Mouse (Mus musculus) lung, adult 2 months (tissue): ENCODE measurements around the gene Znhit2. TPM values are rescaled to one million over a fixed set of nuclear protein-coding genes. Genes with fewer than 3 reads are reported as not detected.

Source experiments
- DNase-seq: peaks from one replicate; pipeline ENCODE4 v3.0.0; 2022
- H3K4me1 ChIP-seq: fragments of 200-500 bp; 2 replicates; pipeline ENCODE4 v1.6.1; 2011; ENCODE audit warnings: low read length; ENCODE audit not compliant: control insufficient read depth, insufficient read depth
- H3K4me3 ChIP-seq: fragments of 200-500 bp; replicated peaks from 2 replicates; pipeline ENCODE3; 2011; ENCODE audit warnings: low read depth, mild to moderate bottlenecking, control low read depth, low read length; ENCODE audit errors: extremely low read depth
- CTCF ChIP-seq: fragments of 200-500 bp; IDR thresholded peaks from 2 replicates; pipeline ENCODE4 v1.5.1; 2011; ENCODE audit warnings: mild to moderate bottlenecking, low read length, control low read depth; ENCODE audit not compliant: insufficient read depth
- POLR2A ChIP-seq: fragments of 200-500 bp; IDR thresholded peaks from 2 replicates; pipeline ENCODE4 v1.6.1; 2011; ENCODE audit warnings: low read depth, mild to moderate bottlenecking, control low read depth, low read length, borderline replicate concordance; ENCODE audit errors: extremely low read depth
- WGBS: fragments of 180-500 bp; shearing (Covaris S2); methylation state at CpG from one replicate; pipeline ENCODE4 v1.1.7; 2018; 5-methylcytosine and 5-hydroxymethylcytosine counted together
- polyA plus RNA-seq: library from polyadenylated mRNA; depleted of rRNA; stranded (reverse); fragments of >200 nt; gene quantifications from 2 replicates; pipeline ENCODE4 v1.2.3, GENCODE M21; 2012

The Znhit2 gene
- polyA plus RNA-seq, 1 experiment: 47.0 TPM

DNA sequence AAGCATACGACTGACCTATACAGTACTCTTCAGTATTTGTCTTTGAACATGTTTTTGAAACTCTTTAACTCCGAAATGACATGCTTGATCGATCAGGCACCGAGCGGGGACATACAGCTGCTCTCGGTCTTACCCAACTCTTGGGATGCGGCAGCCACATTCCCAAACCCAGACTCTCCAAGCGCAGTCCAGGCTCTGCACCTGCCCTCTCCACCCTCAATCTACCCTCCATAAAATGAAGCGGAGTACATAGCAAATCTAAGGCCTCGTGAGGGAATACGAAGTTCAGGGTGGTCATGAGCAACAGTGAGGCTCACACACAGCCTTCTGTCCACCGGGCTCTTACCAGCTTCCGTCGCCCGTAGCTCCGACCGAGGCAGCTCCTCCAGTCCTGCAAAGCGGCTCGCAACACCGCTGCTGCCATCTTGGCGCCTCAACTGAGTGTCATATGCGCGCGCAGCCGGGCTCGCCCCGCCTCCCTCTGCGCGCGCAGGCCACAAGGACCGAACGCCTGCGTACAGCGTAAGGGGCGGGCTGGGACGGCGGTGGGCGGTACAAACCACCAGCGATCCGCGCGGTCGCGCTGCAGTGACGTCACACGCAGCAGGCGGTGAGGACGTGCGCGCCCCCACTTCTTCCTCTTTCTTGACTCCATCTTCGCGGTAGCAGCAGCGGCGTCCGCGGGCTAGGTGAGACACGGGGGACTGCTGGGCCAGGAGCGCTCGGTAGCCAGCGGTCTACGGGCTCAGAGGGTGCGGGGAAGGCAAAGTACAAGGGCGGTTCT is 3.5 kb upstream of the Znhit2 start, which contains the start of the genes Mrpl49 and Fau:
TSS of gene Mrpl49 (minus strand) at position 473 of the 784 bp plus-strand sequence.
TSS of gene Fau (plus strand) at position 532 of the 784 bp plus-strand sequence.
- under 1% methylated on average over 54 of the region's 63 CpGs for WGBS
- TF ChIP-seq CTCF (no peak), POLR2A (peak; percentile 90)
- Histone ChIP-seq H3K4me1 (peaks cover 19% of the 10 kb centered on the region), H3K4me3 (peak within 1 kb of the TSS; percentile 99)
- peak; percentile 97 for DNase-seq

DNA sequence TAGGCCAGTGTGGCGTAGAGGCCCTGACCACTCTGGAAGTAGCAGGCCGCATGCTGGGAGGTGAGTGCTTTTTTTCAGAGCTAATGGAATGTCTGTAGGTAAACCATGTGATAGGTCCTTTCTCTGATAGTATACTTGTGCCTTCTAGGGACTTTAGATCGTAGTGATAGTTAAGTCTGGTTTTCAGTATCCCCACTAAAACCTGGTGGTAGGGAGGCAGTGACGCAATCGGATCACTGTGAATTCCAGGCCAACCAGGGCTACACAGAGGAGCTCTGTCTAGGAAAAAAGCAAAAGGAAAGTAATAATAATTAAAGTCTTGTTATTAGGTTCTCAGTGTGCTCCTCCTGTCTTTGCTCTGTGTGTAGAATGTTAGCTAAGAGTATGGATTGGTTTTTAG is 2.5 kb upstream of the Znhit2 start:
- peak overlapping the region; percentile 96 for H3K4me3 ChIP-seq
- WGBS: 28% methylated on average over 5 of the region's 5 CpGs
- DNase-seq: no peak
- TF ChIP-seq POLR2A: no peak
- TF ChIP-seq CTCF: no peak
- peaks cover 19% of the 10 kb centered on the region for H3K4me1 ChIP-seq

DNA sequence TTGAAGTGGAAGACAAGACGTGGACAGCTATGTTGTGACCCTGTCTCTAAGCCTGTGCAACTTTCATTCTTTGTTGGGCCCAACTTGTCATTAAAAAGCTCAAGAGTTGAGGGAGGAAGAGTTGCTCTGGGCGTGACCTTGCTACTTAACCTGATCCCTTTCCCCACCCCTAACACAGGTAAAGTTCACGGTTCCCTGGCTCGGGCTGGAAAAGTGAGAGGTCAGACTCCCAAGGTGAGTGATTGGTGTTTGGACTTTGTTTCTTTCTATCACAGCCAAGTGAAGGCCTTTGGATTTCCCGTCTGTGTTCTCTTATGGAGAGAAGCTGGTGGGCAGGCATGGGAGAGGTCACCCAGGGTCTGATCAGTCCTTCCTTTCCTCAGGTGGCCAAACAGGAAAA is 2.0 kb upstream of the Znhit2 start:
- 76% methylated on average over 5 of the region's 5 CpGs for WGBS
- Histone ChIP-seq H3K4me3 (no peak overlapping the region), H3K4me1 (peaks cover 19% of the 10 kb centered on the region)
- no peak for DNase-seq
- TF ChIP-seq CTCF: no peak
- no peak for TF ChIP-seq POLR2A

DNA sequence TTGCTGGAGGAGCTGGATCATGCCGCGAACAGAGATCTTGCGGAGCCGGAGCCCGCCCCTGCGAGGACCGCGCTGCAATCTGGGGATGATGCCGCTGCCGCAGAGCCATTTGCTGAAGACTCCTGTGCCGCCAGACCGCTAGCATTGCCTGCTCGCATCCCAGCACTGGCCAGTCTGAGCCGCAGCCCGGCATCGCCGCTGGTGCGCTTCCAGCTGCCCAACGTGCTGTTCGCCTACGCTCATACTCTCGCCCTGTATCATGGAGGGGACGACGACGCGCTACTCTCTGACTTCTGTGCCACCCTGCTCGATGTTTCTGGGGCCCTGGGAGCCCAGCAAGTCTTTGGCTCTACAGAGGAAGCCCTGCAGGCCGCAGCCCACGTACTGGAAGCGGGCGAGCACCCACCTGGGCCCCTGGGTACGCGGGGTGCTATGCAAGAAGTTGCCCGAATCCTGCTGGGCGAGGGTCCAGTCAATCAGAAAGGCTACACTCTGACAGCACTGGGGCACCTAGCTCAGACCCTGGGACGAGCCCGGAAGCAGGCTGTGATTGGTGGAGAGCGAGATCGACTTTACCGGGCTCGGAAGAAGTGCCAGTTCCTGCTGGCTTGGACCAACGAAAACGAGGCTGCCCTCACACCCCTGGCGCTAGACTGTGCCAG is 780 bp downstream of the Znhit2 start:
- TF ChIP-seq CTCF (no peak), POLR2A (peak; percentile 19; the same call in 1 of the 2 replicates)
- peak; percentile 36 for DNase-seq
- H3K4me1 ChIP-seq: peaks cover 19% of the 10 kb centered on the region
- 1% methylated on average over 44 of the region's 44 CpGs for WGBS
- peak overlapping the region; percentile 94 for H3K4me3 ChIP-seq

DNA sequence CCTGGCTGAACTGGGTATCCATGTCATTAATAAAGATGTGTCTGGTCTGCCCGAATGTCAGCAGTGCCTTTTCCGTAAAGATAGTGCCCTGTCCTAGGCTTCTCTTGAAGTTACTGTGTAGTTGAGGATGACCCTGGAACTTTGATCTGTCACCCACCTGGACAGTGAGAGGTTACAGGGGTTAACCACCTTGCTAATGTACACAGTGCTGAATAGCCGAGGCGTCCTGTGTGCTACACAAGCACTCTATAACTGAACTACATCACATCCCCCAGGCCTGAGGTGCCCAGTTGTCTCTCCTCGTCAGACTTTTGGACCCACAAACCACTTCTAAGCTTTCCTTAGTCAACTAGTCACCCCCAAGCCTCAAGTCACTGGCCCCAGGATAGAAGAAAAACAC is 1.4 kb downstream of the Znhit2 start:
- WGBS: 44% methylated on average over 5 of the region's 5 CpGs
- TF ChIP-seq POLR2A: no peak
- no peak for TF ChIP-seq CTCF
- no peak for DNase-seq
- H3K4me1 ChIP-seq: peaks cover 19% of the 10 kb centered on the region
- H3K4me3 ChIP-seq: peak overlapping the region; percentile 33

DNA sequence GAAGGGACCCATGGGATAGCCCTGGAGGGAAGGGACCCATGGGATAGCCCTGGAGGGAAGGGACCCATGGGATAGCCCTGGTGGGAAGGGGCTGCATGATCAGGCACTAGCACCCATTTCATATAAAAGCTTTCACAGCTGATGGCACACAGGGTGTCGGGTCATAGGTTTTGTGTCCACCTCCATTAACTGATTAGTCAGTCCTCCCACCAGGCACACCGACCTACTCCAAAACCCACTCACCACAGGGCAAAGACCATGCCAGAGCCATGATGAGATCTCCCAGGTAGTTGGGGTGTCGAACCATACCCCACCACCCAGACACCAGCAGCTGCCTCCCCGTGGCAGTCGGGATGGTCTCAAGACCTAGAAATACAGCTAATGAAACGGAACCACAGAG is 2.1 kb downstream of the Znhit2 start:
- H3K4me1 ChIP-seq: peaks cover 21% of the 10 kb centered on the region
- no peak for DNase-seq
- H3K4me3 ChIP-seq: no peak overlapping the region
- 93% methylated on average over 6 of the region's 6 CpGs for WGBS
- TF ChIP-seq CTCF (no peak), POLR2A (no peak)

DNA sequence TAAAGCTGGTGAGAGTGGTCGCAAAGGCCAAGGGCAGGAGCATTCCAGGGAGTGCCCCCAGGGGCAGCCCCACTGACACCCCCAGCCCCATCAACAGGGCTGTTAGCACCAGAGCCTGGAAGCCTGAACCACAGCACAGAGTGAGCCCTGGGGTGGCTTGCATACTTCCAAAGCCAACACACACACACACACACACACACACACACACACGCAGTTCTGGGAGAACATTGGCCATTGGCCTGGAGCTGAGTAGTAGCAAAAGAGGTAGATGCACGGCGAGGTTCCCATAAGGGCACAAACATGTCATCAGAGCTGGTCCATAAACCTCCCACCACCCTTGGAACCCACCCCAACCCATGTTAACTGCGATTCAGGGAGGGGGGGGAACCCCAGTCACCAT is 5.6 kb downstream of the Znhit2 start:
- Histone ChIP-seq H3K4me3 (no peak overlapping the region), H3K4me1 (peaks cover 17% of the 10 kb centered on the region)
- TF ChIP-seq CTCF (no peak), POLR2A (no peak)
- 39% methylated on average over 5 of the region's 5 CpGs for WGBS
- no peak for DNase-seq

DNA sequence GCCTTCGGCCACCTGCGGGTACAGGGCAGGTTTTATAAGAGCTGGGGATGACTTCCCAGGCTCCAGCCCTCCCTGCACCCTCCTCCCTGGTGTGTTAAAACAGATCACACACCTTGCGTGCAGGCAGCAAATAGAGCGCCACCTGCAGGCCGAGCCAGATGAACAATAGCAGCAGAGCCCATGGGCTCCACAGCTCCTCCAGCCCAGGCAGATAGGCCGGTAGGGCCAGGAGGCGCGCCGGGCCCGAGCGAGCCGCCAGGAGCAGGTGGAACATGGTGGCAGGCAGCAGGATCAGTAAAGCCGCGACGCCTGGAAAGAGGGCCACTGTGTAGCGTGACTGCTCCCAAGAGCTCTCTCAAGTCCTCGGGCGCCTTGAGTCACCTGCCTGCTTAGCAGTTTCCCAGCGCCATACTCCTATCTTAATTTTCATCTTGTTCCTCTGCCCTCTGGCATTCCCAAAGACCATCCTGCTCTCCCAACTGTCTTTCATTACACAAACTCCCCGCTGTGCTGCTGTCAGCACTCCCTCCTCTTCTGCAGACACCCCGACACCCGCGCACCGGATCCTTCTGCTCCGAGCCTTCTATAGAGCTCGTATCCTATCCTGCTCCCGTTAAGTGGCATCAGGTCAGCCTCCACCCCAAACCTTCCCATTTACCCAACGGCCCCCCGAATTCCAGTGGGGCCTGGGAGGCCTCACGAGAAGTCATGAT is 6.2 kb downstream of the Znhit2 start:
- peaks cover 12% of the 10 kb centered on the region for H3K4me1 ChIP-seq
- WGBS: under 1% methylated on average over 30 of the region's 30 CpGs
- H3K4me3 ChIP-seq: peak overlapping the region; percentile 11
- peak; percentile 77 for DNase-seq
- TF ChIP-seq POLR2A: peak; percentile 10; the same call in 1 of the 2 replicates
- TF ChIP-seq CTCF: peak; percentile 80

DNA sequence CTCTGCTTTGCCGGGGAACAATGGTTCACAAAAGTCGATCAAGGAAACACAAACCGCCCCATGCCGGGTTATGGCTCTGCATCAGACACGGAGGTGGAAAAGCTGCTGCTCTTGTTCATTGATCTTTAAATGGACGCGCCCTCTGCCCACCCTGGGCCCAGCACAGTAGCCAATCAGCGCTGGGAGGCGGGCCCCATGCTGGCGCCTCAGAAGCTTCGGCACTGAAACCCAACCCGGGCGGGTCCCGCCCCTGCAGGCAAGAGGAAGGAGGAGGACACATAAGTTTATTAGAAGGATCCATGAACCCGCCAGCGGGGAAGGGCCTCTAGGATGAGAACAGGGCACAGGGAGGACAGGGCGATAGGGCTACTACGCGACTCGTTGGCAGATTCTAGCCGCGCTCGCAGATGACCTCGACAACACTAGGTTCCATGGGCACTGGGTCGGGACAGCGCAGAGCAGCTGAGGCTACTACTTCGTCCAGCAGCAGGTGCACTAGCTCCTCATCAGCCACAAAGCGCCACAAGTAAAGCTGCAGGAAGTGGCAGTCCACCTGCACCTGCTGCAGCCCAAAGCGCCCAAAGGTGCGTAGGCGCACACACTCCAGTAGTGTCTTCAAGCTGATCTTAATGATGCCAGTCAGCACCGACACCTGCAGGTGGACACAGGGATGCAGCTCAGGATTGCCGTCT is 6.9 kb downstream of the Znhit2 start, which contains the start of gene Tm7sf2:
TSS of gene Tm7sf2 (minus strand) at position 650 of the 692 bp plus-strand sequence.
- TF ChIP-seq POLR2A: no peak
- TF ChIP-seq CTCF: no peak
- DNase-seq: peak; percentile 85
- peak within 1 kb of the TSS; percentile 47 for H3K4me3 ChIP-seq
- WGBS: 11% methylated on average over 33 of the region's 33 CpGs
- H3K4me1 ChIP-seq: peaks cover 8% of the 10 kb centered on the region; the same call in 1 of the 2 replicates
